Mouse (Mus musculus) small intestine, adult 2 months (tissue): ENCODE measurements around the gene Klf12.

Source experiments
- CTCF ChIP-seq: fragments of 200-500 bp; IDR thresholded peaks from 2 replicates; pipeline ENCODE4 v1.5.1; 2012; ENCODE audit warnings: low read depth, mild to moderate bottlenecking, control low read depth, inconsistent platforms, low read length, moderate library complexity, mixed read lengths; ENCODE audit not compliant: insufficient replicate concordance, insufficient read length; ENCODE audit errors: extremely low read depth
- POLR2A ChIP-seq: fragments of 200-500 bp; IDR thresholded peaks from 2 replicates; pipeline ENCODE4 v1.6.1; 2012; ENCODE audit warnings: low read depth, mild to moderate bottlenecking, control low read depth, inconsistent platforms, low read length, moderate library complexity

DNA sequence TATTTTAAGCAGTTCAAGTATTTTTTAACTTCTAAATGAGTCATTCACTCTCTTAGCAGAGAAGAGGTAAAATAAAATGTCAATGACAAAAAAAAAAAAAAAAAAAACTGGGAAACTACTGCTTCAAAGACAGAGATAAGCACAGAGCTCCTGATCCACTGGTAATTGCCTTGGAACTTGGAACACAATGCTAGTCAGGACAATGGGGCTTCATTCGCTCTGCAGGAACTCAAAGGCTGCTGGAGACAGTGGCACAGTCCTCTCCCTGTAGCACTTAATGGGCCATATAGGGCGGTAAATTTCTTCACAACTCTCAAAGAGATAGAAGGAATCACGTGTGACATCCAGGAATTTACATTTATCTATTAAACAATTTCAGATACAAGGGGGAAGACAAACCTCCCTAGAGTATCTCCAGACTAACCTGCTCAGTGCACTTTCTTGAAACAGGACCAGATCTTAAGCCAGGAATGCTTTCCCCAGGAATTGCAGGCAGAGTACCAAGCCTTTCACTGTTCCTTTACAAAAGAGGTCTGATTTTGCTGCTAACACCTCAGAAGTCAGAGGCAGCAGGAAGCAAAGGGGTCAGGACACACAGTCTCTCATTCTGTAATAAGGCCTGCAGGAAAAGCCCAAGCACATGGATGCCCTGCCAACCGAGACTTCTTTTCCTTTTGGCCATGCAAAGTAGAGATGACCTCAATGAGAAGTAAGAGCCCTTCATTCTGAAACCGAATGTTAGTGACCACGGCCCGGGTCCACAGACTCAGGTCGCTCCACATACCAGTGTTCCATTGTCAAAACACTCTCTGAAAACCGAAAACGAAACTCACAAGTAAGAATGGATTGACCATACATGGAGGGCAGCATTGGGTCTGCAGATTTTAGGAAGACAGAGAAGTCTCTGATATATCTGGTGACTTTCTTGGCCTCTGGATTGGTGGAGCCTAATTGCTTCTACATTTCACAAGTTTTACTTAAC, 187.0 kb downstream of the Klf12 start:
- TF ChIP-seq POLR2A = no peak
- TF ChIP-seq CTCF = no peak
